Mouse (Mus musculus): Measurements from ENCODE around the gene Fam214b. TPM values are rescaled to one million over a fixed set of nuclear protein-coding genes. Genes with fewer than 3 reads are reported as not detected.

The Fam214b gene
- polyA plus RNA-seq (2015; fragmentation: Illumina TruSeq; extraction: RNeasy Lipid Tissue Mini Kit (QIAGEN cat#74804); ENCODE audit: insufficient read depth, low read depth, low replicate concordance) = 8.0 TPM

DNA sequence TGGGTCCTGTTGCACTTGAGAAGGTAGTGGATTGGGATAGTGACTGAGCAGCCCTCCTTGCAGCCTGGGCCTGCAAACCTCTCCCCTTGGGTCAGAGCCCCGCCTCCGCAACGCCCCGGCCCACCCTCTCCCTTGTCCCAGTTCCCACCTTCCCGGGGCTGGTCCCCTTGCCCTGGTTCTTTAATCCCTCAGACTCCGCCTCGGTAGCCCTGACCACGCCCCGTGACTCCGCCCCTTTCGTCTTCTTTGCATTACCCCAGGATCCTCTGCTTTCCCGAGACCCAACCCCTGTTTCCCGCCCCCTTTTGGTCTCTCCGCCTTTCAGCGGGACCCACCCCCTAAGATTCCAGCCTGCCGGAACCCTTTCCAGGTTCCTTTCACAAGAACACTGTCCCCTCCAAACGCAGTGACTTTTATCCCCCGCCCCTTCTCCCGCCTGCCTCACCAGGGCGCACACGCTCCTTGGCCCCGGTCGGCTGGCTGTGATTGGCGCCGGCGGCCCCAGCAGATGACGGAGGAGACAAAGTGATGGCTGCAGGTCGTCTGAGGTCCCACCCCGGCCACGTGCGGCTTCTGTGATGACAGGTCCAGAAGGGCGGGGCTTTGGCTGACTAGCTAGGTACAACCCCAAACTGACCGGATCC is at the start of gene Fam214b:
TSS of gene Fam214b (minus strand) at position 562 of the 644 bp plus-strand sequence.

GRCm38 (mm10) chr4:43058753-43059654 is 13.0 kb upstream of the Fam214b start, which contains the start of gene Unc13b:
Unc13b (plus strand) TSS chr4:43058953.

GRCm38 (mm10) chr4:43031237-43031995 is 14.6 kb downstream of the Fam214b start, which contains the start of gene Stoml2:
Stoml2 (minus strand) TSS chr4:43031710.

GRCm38 (mm10) chr4:43025084-43025960 is 20.7 kb downstream of the Fam214b start, which contains the start of gene Pigo:
Pigo (minus strand) TSS chr4:43025819.

DNA sequence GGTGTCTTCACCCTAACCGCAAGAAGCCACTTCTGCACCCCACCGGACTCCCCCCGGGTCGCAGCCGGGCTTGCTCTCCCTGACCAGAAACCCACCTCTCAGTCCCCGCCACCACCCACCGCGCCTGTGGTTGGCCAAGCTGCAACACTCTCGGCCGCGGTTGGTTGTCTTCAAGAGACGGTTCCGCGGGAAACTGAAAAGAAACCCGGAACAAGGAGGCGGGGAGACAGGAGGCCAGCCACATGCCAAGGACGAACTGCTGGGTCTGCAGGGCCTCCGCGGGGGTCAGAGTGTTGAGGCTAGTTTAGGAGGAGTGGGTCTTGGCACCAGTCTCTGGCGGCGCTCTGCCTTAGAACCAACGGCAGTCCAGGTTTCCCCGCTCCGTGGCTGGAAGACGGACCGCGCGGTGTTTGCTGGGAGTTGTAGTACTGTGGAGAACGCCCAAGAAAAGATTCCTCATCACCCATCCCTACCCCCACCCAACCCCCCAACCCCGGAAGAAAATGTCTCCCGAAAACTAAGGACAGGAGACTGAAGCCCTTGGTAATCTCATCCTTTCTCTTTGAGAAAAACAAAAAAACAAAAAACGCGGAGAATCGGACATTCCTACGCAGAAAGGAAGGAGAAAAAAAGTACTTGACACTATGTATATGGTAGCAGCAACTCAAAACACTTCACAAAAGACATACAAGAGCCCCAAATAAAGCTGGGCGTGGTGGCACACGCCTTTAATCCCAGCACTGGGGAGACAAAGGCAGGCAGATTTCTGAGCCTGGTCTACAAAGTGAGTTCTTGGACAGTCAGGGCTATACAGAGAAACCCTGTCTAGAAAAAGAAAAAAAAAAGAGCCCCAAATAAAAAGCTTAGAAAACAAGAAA is 35.6 kb downstream of the Fam214b start, which contains the start of gene Fancg:
TSS of gene Fancg (minus strand) at position 346 of the 878 bp plus-strand sequence.

DNA sequence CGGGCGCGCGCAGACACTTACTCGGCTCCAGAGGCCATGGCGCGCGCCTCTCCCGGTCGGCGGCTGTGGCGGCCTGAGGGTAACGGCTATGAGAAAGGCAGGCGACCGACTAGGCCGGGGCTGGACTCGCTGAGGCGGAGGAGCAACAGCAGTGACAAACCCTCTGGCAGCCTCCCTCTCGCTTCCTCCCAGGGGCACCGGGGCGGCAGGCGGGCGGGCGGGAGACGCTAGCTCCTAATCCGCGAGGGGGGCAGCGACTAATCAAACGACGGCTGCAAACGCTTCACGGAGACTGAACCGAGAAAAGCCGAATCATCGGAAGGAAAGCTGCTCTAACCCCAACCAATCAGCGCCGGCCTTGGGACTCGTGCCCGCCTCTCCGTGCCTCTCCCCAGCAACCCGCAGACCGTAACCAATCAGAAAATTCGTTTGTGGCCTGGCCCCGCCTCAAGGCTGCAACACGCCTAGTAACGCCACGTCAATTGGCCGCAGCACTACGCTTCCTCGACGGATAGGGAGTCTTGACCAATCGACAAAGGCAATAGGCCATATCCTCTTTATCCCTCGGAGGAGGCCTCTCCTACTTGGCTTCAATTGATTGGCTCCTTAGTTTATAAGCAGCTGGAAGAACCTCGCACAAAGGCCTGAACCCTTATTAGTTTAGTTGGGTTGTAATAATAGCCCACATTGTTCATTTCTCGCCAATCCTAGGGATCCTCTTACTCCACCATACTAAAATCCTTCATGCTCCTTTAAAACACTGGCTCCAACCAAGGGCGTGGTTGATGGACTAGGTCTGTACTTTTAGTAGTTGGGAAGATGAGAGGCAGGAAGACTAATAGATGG is 45.7 kb downstream of the Fam214b start, which contains the start of gene Vcp:
TSS of gene Vcp (minus strand) at position 367 of the 846 bp plus-strand sequence.

Other genes starting within 250 kb of the Fam214b start
- gene Fam205a1, start 192.3 kb downstream of the Fam214b start, polyA plus RNA-seq (2015; fragmentation: Illumina TruSeq; extraction: RNeasy Lipid Tissue Mini Kit (QIAGEN cat#74804); ENCODE audit: insufficient read depth, low read depth, low replicate concordance) = not detected
- gene Gm12394, start 189.4 kb downstream of the Fam214b start, polyA plus RNA-seq (2015; fragmentation: Illumina TruSeq; extraction: RNeasy Lipid Tissue Mini Kit (QIAGEN cat#74804); ENCODE audit: insufficient read depth, low read depth, low replicate concordance) = not detected
- gene Fam205c, start 172.0 kb downstream of the Fam214b start, polyA plus RNA-seq (2015; fragmentation: Illumina TruSeq; extraction: RNeasy Lipid Tissue Mini Kit (QIAGEN cat#74804); ENCODE audit: insufficient read depth, low read depth, low replicate concordance) = not detected
- gene Phf24, start 129.6 kb downstream of the Fam214b start, polyA plus RNA-seq (2015; fragmentation: Illumina TruSeq; extraction: RNeasy Lipid Tissue Mini Kit (QIAGEN cat#74804); ENCODE audit: insufficient read depth, low read depth, low replicate concordance) = 0.63 TPM
- 4.4 TPM for gene Dnajb5, start 96.4 kb downstream of the Fam214b start, polyA plus RNA-seq (2015; fragmentation: Illumina TruSeq; extraction: RNeasy Lipid Tissue Mini Kit (QIAGEN cat#74804); ENCODE audit: insufficient read depth, low read depth, low replicate concordance)
- gene 1700022I11Rik, start 76.6 kb downstream of the Fam214b start, polyA plus RNA-seq (2015; fragmentation: Illumina TruSeq; extraction: RNeasy Lipid Tissue Mini Kit (QIAGEN cat#74804); ENCODE audit: insufficient read depth, low read depth, low replicate concordance) = not detected
- gene Vcp, start 45.7 kb downstream of the Fam214b start, polyA plus RNA-seq (2015; fragmentation: Illumina TruSeq; extraction: RNeasy Lipid Tissue Mini Kit (QIAGEN cat#74804); ENCODE audit: insufficient read depth, low read depth, low replicate concordance) = 46.2 TPM
- 1.2 TPM for gene Fancg, start 35.7 kb downstream of the Fam214b start, polyA plus RNA-seq (2015; fragmentation: Illumina TruSeq; extraction: RNeasy Lipid Tissue Mini Kit (QIAGEN cat#74804); ENCODE audit: insufficient read depth, low read depth, low replicate concordance)
- gene Pigo, start 20.4 kb downstream of the Fam214b start, polyA plus RNA-seq (2015; fragmentation: Illumina TruSeq; extraction: RNeasy Lipid Tissue Mini Kit (QIAGEN cat#74804); ENCODE audit: insufficient read depth, low read depth, low replicate concordance) = 11.2 TPM
- gene Stoml2, start 14.5 kb downstream of the Fam214b start, polyA plus RNA-seq (2015; fragmentation: Illumina TruSeq; extraction: RNeasy Lipid Tissue Mini Kit (QIAGEN cat#74804); ENCODE audit: insufficient read depth, low read depth, low replicate concordance) = 13.3 TPM
- gene Unc13b, start 12.7 kb upstream of the Fam214b start, polyA plus RNA-seq (2015; fragmentation: Illumina TruSeq; extraction: RNeasy Lipid Tissue Mini Kit (QIAGEN cat#74804); ENCODE audit: insufficient read depth, low read depth, low replicate concordance) = 12.0 TPM
- gene Atp8b5, start 220.9 kb upstream of the Fam214b start, polyA plus RNA-seq (2015; fragmentation: Illumina TruSeq; extraction: RNeasy Lipid Tissue Mini Kit (QIAGEN cat#74804); ENCODE audit: insufficient read depth, low read depth, low replicate concordance) = 0.28 TPM

Data from pancreas, adult 10 weeks (tissue).